Mouse (Mus musculus) subcutaneous adipose tissue, adult 2 months (tissue): Measurements from ENCODE around the gene Notum. TPM values are rescaled to one million over a fixed set of nuclear protein-coding genes. Genes with fewer than 3 reads are reported as not detected.

Experiments
- polyA plus RNA-seq: library from polyadenylated mRNA; depleted of rRNA; stranded (reverse); fragments of >200 nt; gene quantifications from 2 replicates; pipeline ENCODE4 v1.2.3, GENCODE M21; 2012; ENCODE audit warnings: low replicate concordance; rRNA removed

The Notum gene
- polyA plus RNA-seq: 5.0 TPM in 1 of 2 replicates, not detected in the other

GRCm38 (mm10) chr11:120661076-120661460 is at the start of gene Notum:
Gene Notum (minus strand): TSS chr11:120661175.

DNA sequence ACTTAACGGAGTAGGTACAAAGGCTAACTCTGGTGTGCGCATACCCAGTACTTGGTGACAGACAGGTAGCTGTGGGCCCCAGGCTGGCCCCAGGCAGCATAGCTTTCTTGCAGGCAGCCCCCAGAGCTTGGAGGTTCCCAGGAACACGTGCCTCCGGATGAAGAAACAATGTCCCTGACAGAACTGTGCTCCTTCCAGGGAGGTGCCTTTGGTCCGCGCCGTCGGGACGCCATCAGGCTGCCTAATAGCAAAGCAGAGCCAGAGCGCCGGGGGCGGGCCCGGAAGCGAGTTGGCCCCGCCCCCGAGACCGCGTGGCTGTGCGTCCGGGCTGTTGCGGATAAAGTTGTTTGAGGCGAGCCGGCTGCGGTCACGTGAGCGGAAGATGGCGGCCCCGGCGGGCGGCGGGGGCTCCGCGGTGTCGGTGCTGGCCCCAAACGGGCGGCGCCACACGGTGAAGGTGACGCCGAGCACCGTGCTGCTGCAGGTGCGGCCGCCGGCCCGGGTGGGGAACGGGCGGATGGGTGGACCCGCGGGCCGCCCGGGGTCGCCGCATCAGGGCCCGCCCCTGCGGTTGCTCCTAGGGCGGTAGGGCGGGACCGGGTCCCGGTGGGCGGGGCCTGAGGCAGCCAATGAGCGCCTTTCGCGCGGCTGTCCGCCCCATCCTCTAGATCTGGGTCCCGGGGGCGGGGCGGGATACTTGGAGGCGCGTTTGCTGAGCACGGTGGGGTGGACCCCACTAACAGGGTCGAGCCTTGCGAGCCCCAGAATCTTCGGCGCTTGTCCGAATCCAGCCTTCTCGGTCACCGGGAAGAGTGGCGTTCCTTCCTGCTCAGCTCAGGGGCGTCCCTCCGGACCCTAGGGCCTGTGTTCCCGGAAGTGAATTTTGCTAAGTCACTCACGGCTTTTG is 12.0 kb upstream of the Notum start, which contains the start of gene Aspscr1:
TSS of gene Aspscr1 (plus strand) at position 287 of the 907 bp plus-strand sequence.

DNA sequence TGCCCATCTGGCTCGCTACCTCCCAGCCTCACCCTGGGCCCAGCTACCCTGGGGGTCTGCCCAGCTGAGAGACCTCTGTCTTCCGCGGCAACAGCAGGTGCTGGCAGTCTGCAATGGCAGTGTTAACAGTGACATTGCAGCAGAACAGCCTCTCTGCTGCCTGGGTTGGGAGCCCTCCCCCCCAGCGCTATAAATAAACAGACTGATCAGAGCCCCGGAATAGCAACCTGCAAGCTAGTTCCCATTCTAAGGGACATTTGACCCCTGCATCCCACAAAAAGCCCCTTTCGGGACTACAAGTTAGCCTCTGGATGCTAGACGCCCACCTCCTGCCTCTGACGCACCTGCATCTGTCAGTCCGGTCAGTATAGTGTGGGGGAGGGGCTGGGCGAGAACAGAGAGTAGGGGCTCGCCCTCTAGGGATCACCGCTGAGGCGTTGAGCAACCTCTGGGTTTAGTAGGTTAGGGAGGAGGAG is 12.9 kb downstream of the Notum start, which contains the start of gene Myadml2:
TSS of gene Myadml2 (minus strand) at position 158 of the 476 bp plus-strand sequence.

DNA sequence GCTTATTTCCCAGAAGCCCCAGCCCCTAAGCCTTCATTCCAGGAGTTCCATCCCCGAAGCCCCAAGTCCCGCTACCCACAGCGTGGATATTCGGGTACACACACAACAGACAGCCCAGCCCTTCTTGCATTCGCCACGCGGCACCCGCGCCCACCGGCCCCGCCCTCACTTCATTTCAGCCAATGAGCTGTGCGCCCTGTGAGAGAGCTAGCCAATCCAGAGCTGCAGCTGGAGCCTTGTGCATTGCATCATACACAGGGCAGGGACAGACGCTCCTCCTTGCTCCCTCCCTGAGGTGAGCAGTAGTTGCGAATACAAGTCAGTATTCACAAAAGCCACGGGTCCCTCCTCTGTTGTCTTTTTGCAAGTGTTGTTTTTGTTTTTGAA is 17.4 kb downstream of the Notum start, which contains the start of gene Pycr1:
TSS of gene Pycr1 (minus strand) at position 169 of the 387 bp plus-strand sequence.

DNA sequence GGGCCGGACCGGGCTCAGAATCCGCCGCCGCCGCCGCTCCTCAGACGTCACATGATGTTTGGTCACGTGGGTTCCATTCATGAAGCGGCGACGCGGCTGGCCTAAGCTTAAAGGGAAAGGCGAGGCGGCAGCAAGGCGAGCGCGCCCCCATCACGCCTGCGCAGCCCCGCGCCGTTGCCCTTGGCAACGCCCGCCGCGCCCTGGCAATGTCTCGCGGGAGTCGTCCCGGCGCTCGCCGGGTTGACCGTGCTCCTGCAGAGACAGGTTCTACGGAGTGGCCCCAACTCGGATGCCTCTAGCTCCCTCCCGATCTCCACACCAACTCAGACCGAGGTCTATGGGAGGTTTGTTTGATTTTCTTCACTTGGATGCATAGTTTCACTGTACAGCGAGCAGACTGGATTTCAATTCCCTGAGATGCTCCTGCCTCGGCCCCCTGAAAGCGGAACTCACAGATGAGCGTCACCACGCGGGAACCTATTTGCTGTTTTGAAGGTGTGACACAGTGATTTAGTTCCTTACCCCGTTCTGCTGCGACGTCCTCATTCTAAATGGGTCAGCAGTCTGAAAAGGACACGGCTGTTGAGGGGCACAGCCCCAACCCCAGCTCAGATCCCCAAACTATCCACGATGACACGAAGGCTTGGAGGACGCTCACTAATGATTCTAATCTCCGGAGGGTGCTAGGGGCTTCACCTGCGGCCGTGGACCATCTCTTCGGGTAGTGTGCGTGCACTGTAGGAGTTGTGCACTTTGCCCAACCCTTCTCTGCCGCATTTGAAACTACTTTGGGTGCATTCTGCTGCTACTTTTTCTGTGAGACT is 27.2 kb downstream of the Notum start, which contains the start of gene Mafg:
TSS of gene Mafg (minus strand) at position 81 of the 824 bp plus-strand sequence.

DNA sequence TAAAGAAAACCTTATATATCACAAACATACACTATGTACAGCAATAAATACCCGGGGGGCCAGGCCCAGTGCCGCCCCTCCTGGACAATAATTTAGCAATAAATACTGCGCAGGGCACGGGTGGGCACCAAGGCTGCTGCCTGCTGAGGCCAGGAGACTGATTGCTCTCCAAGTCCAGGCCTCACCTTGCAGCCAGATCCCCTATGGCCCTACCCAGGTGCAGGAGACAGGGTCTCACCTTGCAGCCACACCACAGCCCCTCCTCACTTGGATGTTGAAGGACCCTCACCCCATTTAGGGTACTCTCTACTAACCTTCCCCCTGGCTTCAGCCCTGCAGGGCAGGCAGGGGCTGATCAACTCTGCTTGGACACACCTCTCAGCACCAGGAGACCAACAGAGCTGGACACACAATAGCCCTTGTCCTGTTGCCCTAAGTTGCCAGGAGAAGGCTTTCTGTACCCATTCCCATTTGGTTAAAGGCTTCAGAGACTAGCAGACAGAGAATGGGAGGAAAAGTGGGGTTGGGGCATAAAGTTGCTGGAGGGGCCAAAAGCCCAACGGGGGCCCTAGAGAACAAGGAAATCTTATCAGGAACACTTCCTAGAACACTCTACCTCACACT is 35.7 kb downstream of the Notum start, which contains the start of gene Sirt7:
TSS of gene Sirt7 (minus strand) at position 89 of the 624 bp plus-strand sequence.

DNA sequence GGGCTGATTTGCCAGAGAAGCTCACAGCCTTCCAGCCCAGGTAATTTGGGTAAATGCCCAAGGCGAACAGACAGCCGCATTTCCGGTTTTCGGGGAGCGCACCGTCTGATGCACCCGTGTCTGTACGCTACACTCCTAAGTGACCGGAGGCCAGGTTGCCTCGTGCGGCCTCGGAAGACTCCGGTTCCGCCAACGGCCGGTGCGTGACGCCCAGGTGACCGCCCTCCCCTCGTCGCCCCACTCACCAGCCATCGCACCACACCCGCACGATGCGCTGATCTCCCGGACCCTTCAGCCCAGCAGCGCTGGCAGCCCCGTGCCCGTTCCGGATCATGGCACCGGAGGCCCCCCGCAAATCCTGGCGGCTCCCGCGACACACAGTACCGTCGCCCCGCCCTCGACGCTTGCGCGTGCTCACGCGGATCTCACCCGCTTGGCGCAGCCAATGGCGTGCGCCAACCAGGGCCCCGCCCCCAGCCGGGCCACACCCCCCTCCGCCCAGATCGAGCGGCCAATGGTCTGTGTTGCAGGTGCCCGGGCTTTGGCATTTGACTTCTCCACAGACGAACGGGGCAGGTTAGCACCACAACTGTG is 43.4 kb downstream of the Notum start, which contains the start of gene Pcyt2:
TSS of gene Pcyt2 (minus strand) at position 418 of the 594 bp plus-strand sequence.

DNA sequence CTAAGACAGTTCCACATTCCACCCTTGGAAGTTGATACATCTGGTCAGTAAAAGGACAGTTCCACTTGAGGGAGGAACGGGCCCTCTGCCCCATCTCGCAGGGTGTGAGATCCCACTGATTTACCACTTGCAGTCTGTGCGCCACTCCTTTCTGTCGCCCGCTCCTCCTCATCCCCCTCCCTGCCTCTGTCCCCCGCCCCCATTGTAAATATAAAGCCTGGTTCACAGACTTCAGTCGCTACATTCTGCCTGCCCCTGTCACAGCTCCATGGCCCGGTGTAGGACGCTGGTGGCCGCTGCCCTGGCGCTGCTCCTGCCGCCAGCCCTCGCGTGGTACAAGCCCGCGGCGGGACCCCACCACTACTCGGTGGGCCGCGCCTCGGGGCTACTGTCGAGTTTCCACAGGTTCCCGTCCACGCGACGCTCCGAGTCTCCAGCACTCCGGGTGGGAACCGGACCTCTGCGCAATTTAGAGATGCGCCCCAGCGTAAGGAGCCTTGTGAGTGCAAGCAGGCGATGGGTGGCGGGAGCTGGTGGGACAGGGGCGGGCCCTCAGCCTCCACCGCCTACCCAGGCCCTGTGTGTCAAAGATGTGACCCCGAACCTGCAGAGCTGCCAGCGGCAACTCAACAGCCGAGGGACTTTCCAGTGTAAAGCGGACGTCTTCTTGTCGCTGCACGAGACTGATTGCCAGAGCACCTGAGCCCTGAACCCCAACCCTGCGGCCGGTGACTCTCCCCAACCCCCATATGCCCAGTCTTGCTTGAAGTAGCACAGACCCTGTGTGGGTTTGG is 52.5 kb downstream of the Notum start, which contains the start of gene Npb:
TSS of gene Npb (plus strand) at position 237 of the 794 bp plus-strand sequence.

Other genes starting within 250 kb of the Notum start
- 67.6 and 68.3 TPM in 2 replicates for gene Nploc4, start 223.5 kb downstream of the Notum start, polyA plus RNA-seq
- 0.09 TPM in 1 of 2 replicates, not detected in the other for gene Tspan10, start 218.5 kb downstream of the Notum start, polyA plus RNA-seq
- 0.70 and 1.1 TPM in 2 replicates for gene Pde6g, start 207.7 kb downstream of the Notum start, polyA plus RNA-seq
- gene Oxld1, start 203.1 kb downstream of the Notum start, polyA plus RNA-seq: 27.4 and 32.4 TPM in 2 replicates
- gene Ccdc137, start 203.1 kb downstream of the Notum start, polyA plus RNA-seq: 15.0 and 26.0 TPM in 2 replicates
- gene Arl16, start 193.6 kb downstream of the Notum start, polyA plus RNA-seq: 29.0 and 40.5 TPM in 2 replicates
- gene Mrpl12, start 176.6 kb downstream of the Notum start, polyA plus RNA-seq: 108 and 111 TPM in 2 replicates
- gene Slc25a10, start 169.3 kb downstream of the Notum start, polyA plus RNA-seq: 651 and 925 TPM in 2 replicates
- gene Gcgr, start 130.5 kb downstream of the Notum start, polyA plus RNA-seq: 1.3 and 3.8 TPM in 2 replicates
- 157 and 174 TPM in 2 replicates for gene Mcrip1, start 111.4 kb downstream of the Notum start, polyA plus RNA-seq
- not detected in 2 replicates for gene Ppp1r27, start 110.0 kb downstream of the Notum start, polyA plus RNA-seq
- 212 and 315 TPM in 2 replicates for gene P4hb, start 87.9 kb downstream of the Notum start, polyA plus RNA-seq
- gene Arhgdia, start 79.6 kb downstream of the Notum start, polyA plus RNA-seq: 706 and 742 TPM in 2 replicates
- 26.4 and 41.1 TPM in 2 replicates for gene Alyref, start 62.8 kb downstream of the Notum start, polyA plus RNA-seq
- gene Anapc11, start 62.8 kb downstream of the Notum start, polyA plus RNA-seq: 102 and 121 TPM in 2 replicates
- gene Npb, start 52.7 kb downstream of the Notum start, polyA plus RNA-seq: 0.39 and 2.5 TPM in 2 replicates
- 202 and 224 TPM in 2 replicates for gene Pcyt2, start 43.2 kb downstream of the Notum start, polyA plus RNA-seq
- 63.3 and 73.1 TPM in 2 replicates for gene Sirt7, start 35.9 kb downstream of the Notum start, polyA plus RNA-seq
- 53.4 and 67.3 TPM in 2 replicates for gene Mafg, start 27.6 kb downstream of the Notum start, polyA plus RNA-seq
- 8.3 and 23.9 TPM in 2 replicates for gene Pycr1, start 17.4 kb downstream of the Notum start, polyA plus RNA-seq
- gene Myadml2, start 13.0 kb downstream of the Notum start, polyA plus RNA-seq: 0.14 TPM in 1 of 2 replicates, not detected in the other
- 89.5 and 105 TPM in 2 replicates for gene Aspscr1, start 11.8 kb upstream of the Notum start, polyA plus RNA-seq
- 89.1 and 110 TPM in 2 replicates for gene Cenpx, start 52.6 kb upstream of the Notum start, polyA plus RNA-seq
- 30.1 and 63.6 TPM in 2 replicates for gene Lrrc45, start 52.8 kb upstream of the Notum start, polyA plus RNA-seq
- gene Rac3, start 60.3 kb upstream of the Notum start, polyA plus RNA-seq: 16.6 and 55.7 TPM in 2 replicates
- 141 and 144 TPM in 2 replicates for gene Dcxr, start 66.1 kb upstream of the Notum start, polyA plus RNA-seq
- 204 and 309 TPM in 2 replicates for gene Cbr2, start 70.9 kb upstream of the Notum start, polyA plus RNA-seq
- 0.50 and 9.3 TPM in 2 replicates for gene Hmga1b, start 101.6 kb upstream of the Notum start, polyA plus RNA-seq
- gene Rfng, start 123.0 kb upstream of the Notum start, polyA plus RNA-seq: 57.4 and 75.5 TPM in 2 replicates
- 171 and 257 TPM in 2 replicates for gene Gps1, start 123.1 kb upstream of the Notum start, polyA plus RNA-seq
- gene Dus1l, start 135.2 kb upstream of the Notum start, polyA plus RNA-seq: 33.0 and 52.4 TPM in 2 replicates
- gene Fasn, start 163.4 kb upstream of the Notum start, polyA plus RNA-seq: 8,340 and 15,875 TPM in 2 replicates